Mouse (Mus musculus): ENCODE measurements around the gene Rem1.

DNA sequence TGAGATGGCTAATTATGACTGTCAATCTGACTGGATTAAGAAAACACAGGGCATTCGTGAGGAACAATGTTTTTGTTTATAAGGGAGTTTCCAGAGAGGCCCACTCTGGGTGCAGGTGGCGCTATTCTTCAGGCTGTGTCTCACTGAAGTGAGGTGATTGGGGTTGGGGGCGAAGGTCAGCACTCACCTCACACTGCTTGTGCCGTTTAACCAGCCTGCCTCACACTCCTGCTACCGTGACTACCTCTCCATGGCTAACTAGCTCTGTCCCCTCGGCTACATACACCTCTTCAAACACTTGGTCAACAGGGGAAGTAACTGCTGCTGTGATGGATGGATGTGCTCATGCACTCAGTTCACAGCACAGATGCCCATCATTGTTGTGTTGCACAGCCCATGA lies 37.7 kb upstream of the Rem1 start:
- no peak for TF ChIP-seq CTCF (IDR thresholded peaks at IDR 0.05; ENCODE audit: low read depth)
- no peak for TF ChIP-seq EP300 (IDR thresholded peaks at IDR 0.05; ENCODE audit: low read depth)

Measured in heart, postnatal 0 days (tissue).